Mouse (Mus musculus) olfactory bulb, adult 2 months (tissue): ENCODE measurements around the gene Oit3. TPM values are rescaled to one million over a fixed set of nuclear protein-coding genes. Genes with fewer than 3 reads are reported as not detected.
"Not testable (repeated sequence)": the region's sequence is repeated elsewhere in the genome, so short reads cannot be mapped to it uniquely, and the experiment has no call there.

Source experiments
- H3K27ac ChIP-seq: fragments of 200-500 bp; 2 replicates; pipeline ENCODE4 v1.5.1; 2012; ENCODE audit warnings: low read depth, low read length; ENCODE audit not compliant: insufficient read depth
- H3K4me1 ChIP-seq: fragments of 200-500 bp; 2 replicates; pipeline ENCODE4 v1.6.1; 2012; ENCODE audit warnings: low read length; ENCODE audit not compliant: control insufficient read depth, insufficient read depth
- H3K4me3 ChIP-seq: fragments of 200-500 bp; 2 replicates; pipeline ENCODE4 v1.5.1; 2012; ENCODE audit warnings: mild to moderate bottlenecking, low read depth, low read length, moderate library complexity; ENCODE audit not compliant: insufficient read depth
- CTCF ChIP-seq: fragments of 200-500 bp; IDR thresholded peaks from 2 replicates; pipeline ENCODE4 v1.5.1; 2012; ENCODE audit warnings: low read depth, mild to moderate bottlenecking, low read length, moderate library complexity; ENCODE audit not compliant: insufficient read depth
- POLR2A ChIP-seq: fragments of 200-500 bp; IDR thresholded peaks from 2 replicates; pipeline ENCODE4 v1.6.1; 2012; ENCODE audit warnings: mild to moderate bottlenecking, low read depth, low read length, moderate library complexity; ENCODE audit not compliant: insufficient read depth
- WGBS: fragments of 180-500 bp; shearing (Covaris S2); methylation state at CpG from one replicate; pipeline ENCODE4 v1.1.7; 2018; 5-methylcytosine and 5-hydroxymethylcytosine counted together
- polyA plus RNA-seq: library from polyadenylated mRNA; stranded (reverse); fragments of >200 nt; gene quantifications from 2 replicates; pipeline ENCODE4 v1.2.4, GENCODE M21; 2012; ENCODE audit warnings: low replicate concordance; ENCODE audit not compliant: missing spikeins, insufficient read depth, insufficient read length

Oit3 gene
- polyA plus RNA-seq, 1 experiment: not detected

DNA sequence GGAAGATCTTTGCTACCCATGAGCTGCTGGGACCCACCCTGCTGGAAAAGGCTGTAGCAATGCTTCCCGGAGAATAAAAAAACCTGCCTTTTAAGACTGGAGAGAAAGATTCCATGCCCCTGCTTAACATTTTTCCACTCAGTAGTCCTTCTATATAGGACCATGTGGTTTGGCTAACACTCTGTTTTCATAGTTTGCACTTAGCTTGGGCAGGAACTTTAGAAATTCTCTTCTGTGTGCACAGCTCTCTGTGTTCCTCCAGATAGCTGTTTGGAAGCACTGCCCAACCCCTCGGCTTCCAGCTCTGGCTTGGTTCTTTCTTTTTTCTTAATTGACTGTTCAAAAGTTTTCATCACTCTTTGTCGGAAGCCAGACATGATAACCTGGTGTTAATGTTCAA is 25.0 kb downstream of the Oit3 start:
- WGBS: 67% methylated on average over 3 of the region's 3 CpGs
- H3K4me1 ChIP-seq: no peaks in the 10 kb centered on the region
- H3K27ac ChIP-seq: no peak overlapping the region
- no peak overlapping the region for H3K4me3 ChIP-seq
- TF ChIP-seq POLR2A: no peak
- no peak for TF ChIP-seq CTCF

- Histone ChIP-seq H3K27ac (no peak overlapping the region), H3K4me1 (no peaks in the 10 kb centered on the region), H3K4me3 (no peak overlapping the region)
- WGBS: 92% methylated on average over 4 of the region's 4 CpGs
- TF ChIP-seq CTCF (no peak), POLR2A (no peak)
Observed at GRCm38 (mm10) chr10:59413711-59414110, 27.9 kb downstream of the Oit3 start.

DNA sequence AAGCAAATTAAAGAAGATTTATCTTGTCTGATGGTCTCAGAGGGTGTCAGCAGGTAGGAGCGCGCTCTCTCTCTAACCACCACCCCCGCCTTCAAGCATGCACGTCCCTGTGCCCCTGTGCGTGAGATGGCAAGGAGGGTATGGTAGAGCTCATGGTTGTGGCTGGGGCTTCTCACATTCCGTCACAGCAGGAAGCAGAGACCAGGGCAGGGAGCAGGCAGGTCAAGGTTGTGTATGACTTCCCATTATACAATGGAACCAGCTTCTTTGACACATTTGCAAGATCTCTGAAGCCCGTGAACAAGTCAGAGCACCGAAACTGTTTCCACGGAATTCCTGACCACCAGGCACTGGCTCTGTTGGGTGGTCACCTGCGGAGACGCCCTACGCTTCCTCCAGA is 31.3 kb downstream of the Oit3 start:
- 88% methylated on average over 12 of the region's 12 CpGs for WGBS
- TF ChIP-seq POLR2A (no peak), CTCF (no peak)

DNA sequence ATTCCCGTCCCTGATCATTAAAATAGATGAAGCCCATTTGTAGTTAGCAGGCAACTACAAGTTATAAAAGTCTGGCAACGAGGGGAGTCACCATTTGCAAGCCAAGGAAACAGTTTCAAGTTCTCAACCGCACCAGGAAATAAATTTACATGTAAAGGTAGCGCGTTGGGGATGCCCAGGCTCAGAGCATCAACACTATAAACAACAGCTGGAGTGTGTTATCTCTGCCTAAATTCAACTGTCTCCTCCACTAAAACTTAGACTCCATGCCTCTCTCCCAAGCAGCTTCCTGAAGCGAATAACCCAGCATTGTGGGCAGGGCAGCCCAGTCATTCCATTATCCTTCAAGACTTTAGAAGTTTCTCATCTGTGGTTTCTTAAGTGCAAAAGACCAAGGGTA is 33.1 kb downstream of the Oit3 start:
- 77% methylated on average over 6 of the region's 6 CpGs for WGBS
- Histone ChIP-seq H3K4me1 (no peaks in the 10 kb centered on the region), H3K27ac (no peak overlapping the region), H3K4me3 (no peak overlapping the region)
- TF ChIP-seq CTCF (no peak), POLR2A (no peak)

More for the DNA sequence above, 31.3 kb downstream of the Oit3 start:
- H3K4me3 ChIP-seq: no peak overlapping the region
- no peaks in the 10 kb centered on the region for H3K4me1 ChIP-seq
- H3K27ac ChIP-seq: no peak overlapping the region

- Histone ChIP-seq H3K4me1 (no peaks in the 10 kb centered on the region), H3K27ac (no peak overlapping the region), H3K4me3 (no peak overlapping the region)
- WGBS: 84% methylated on average over 10 of the region's 10 CpGs
- TF ChIP-seq CTCF (no peak), POLR2A (no peak)
Observed at GRCm38 (mm10) chr10:59403793-59404149, 37.8 kb downstream of the Oit3 start.

DNA sequence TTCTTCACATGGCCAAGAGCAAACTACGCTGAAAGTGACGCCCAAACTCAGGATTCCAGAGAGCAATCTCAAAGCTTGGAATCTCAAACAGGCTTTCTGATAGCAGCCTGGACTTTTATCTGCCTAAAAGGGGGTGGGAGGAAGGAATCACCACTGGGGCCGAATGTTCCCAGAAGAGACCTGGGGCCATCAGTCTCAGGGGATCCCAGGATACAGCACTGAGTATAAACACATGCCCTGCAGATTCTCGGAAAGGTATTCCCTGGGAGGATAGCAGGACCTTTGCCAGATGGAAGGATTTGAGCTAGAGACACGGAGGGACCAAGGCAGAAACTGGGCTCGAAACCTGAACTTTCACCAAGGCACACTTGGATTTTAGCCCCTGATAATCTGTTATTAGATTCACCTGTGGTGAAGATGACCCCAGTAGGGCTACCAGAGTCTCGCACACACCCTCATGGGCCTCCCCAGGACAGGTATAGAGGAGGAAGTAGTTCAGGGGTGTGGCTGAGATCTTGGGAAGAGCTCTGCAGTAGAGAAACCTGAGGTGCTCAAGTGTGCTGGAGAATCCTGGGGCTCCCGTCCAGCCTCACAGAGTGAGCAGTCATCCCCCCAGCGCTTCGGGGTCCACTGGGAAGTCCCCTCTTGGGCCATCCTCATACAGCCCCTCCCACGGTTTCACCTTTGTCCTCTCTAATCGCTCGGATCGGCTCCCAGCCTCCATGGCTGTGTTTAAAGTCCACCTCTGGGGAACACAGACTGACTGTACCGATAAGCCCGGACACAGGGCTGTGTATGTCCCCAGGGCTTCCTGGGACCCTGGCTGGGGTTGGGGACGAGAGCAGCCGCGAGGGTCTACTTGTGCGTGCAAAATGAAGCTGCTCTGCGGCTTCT is 38.4 kb downstream of the Oit3 start, which contains the start of gene Pla2g12b:
Gene Pla2g12b, plus strand, starts transcription at position 762 of the 894 bp plus-strand sequence.
- H3K4me1 ChIP-seq: no peaks in the 10 kb centered on the region
- no peak for TF ChIP-seq POLR2A
- TF ChIP-seq CTCF: no peak
- no peak within 1 kb of the TSS for H3K27ac ChIP-seq
- H3K4me3 ChIP-seq: no peak within 1 kb of the TSS
- WGBS: 81% methylated on average over 21 of the region's 21 CpGs

- H3K4me3 ChIP-seq, H3K4me1 ChIP-seq, H3K27ac ChIP-seq: not testable (repeated sequence)
- 97% methylated on average over 11 of the region's 25 CpGs for WGBS
Observed at GRCm38 (mm10) chr10:59395461-59395860, 46.1 kb downstream of the Oit3 start, which contains the start of gene Gm10273. TSS of gene Gm10273 (plus strand) at chr10:59395632.

- no peak overlapping the region for H3K27ac ChIP-seq
- 81% methylated on average over 4 of the region's 4 CpGs for WGBS
- H3K4me1 ChIP-seq: no peaks in the 10 kb centered on the region
- no peak overlapping the region for H3K4me3 ChIP-seq
- TF ChIP-seq POLR2A (no peak), CTCF (no peak)
Observed at GRCm38 (mm10) chr10:59391907-59392306, 49.7 kb downstream of the Oit3 start.

DNA sequence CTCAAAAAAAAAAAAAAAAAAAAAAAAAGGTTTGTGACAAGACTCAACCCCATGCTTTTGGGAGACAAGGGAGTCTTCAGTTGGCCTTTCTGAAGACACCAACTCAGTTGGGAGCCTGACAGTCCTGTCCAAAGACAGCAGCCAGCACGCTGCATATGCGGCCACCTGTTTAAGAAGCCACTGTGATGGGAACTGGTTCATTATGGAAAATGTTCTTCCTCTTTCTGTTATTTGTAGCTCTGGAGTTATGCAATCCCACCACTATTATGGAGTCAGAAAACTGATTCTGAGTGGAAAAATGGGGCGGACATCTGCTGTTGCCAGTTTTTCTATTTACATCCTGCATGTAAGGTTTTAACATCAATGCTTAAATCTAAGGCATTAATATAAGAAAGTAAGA is 51.9 kb downstream of the Oit3 start:
- Histone ChIP-seq H3K27ac (no peak overlapping the region), H3K4me3 (no peak overlapping the region), H3K4me1 (no peaks in the 10 kb centered on the region)
- no peak for TF ChIP-seq CTCF
- no peak for TF ChIP-seq POLR2A
- WGBS: 85% methylated on average over 3 of the region's 3 CpGs
